Mouse (Mus musculus) liver, embryonic 18 days (tissue): ENCODE results near the gene 1500009L16Rik. TPM values are rescaled to one million over a fixed set of nuclear protein-coding genes. Genes with fewer than 3 reads are reported as not detected.

ENCODE experiments used
- polyA plus RNA-seq: library from polyadenylated mRNA; depleted of rRNA; stranded (reverse); fragments of >200 nt; gene quantifications from 2 replicates; pipeline ENCODE4 v1.2.3, GENCODE M21; 2012; rRNA removed

1500009L16Rik gene
- 0.31 and 0.60 TPM in 2 replicates for polyA plus RNA-seq

DNA sequence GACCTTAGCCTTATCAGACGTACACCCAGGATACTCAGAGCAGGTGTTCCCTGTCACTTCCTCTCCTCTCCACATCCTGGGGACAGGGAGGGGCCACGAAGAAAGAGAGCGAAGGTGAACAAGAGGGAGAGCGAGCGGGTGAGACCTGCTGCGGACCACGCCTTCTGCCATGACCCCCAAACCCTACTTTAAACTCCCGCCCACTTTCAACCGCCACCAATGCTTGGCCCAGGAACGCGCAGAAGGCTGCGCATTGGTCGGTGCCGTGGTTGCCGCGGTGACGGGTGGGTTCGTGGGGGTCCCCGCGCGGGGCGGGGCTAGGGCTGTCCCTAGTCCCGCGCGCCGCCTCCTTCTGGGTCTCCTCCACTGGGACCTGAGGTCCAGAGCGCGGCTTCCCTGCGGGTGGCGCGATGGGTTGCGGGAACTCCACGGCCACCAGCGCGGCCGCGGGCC lies at the start of gene 1500009L16Rik:
1500009L16Rik (plus strand) TSS at position 287 of the 453 bp plus-strand sequence.

Other genes with a start within 250 kb of the 1500009L16Rik start
- 2.7 and 3.1 TPM in 2 replicates for gene Aldh1l2, start 188.7 kb upstream of the 1500009L16Rik start, polyA plus RNA-seq
- gene Washc4, start 179.1 kb upstream of the 1500009L16Rik start, polyA plus RNA-seq = 3.3 and 3.6 TPM in 2 replicates
- gene Appl2, start 74.1 kb upstream of the 1500009L16Rik start, polyA plus RNA-seq = 12.5 and 18.0 TPM in 2 replicates